Mouse (Mus musculus): ENCODE results near the gene Rcc2. TPM values are rescaled to one million over a fixed set of nuclear protein-coding genes. Genes with fewer than 3 reads are reported as not detected.

The Rcc2 gene
- total RNA-seq (2023), result 10 to 100 TPM; 81.2 to 86.4 TPM

GRCm38 (mm10) chr4:140700269-140701018, at the start of gene Rcc2:
Gene Rcc2 (plus strand): TSS chr4:140700541.

GRCm38 (mm10) chr4:140665760-140666159, 34.6 kb upstream of the Rcc2 start, which contains the start of gene Arhgef10l:
Gene Arhgef10l (minus strand): TSS chr4:140666012.

GRCm38 (mm10) chr4:140742543-140742942, 42.2 kb downstream of the Rcc2 start, which contains the start of gene Padi6:
Gene Padi6 (minus strand): TSS chr4:140742643.

Other genes starting within 250 kb of the Rcc2 start
- gene Arhgef10l, start 34.5 kb upstream of the Rcc2 start, total RNA-seq (2023), result 10 to 100 TPM; 39.5 to 51.8 TPM
- gene Padi6, start 42.1 kb downstream of the Rcc2 start, total RNA-seq (2023), result under 1 TPM in 1 of 2 experiments, not detected in 1; 0.18 TPM
- gene Padi4, start 73.7 kb downstream of the Rcc2 start, total RNA-seq (2023), result 100 to 1,000 TPM; 432 to 468 TPM
- gene Padi3, start 110.1 kb downstream of the Rcc2 start, total RNA-seq (2023), result under 1 TPM; 0.57 to 0.68 TPM
- gene Padi1, start 145.2 kb downstream of the Rcc2 start, total RNA-seq (2023), result not detected
- gene Padi2, start 205.8 kb downstream of the Rcc2 start, total RNA-seq (2023), result 10 to 100 TPM; 36.6 to 40.3 TPM

All from neutrophil, adult 83 days (primary cell).